Mouse (Mus musculus): ENCODE results near the gene Stip1.
"Not testable (repeated sequence)": the region's sequence is repeated elsewhere in the genome, so short reads cannot be mapped to it uniquely, and the experiment has no call there.

Stip1 gene

GRCm38 (mm10) chr19:7064571-7064970 is 24.8 kb upstream of the Stip1 start:
- peak; percentile 87 for DNase-seq (ENCODE audit: low spot score)

GRCm38 (mm10) chr19:7062916-7063315 is 23.1 kb upstream of the Stip1 start:
- DNase-seq (ENCODE audit: low spot score) = no peak

GRCm38 (mm10) chr19:7062110-7062509 is 22.3 kb upstream of the Stip1 start:
- DNase-seq (ENCODE audit: low spot score) = no peak

- DNase-seq (ENCODE audit: low spot score) = no peak
Observed at GRCm38 (mm10) chr19:7058541-7058940, 18.8 kb upstream of the Stip1 start.

GRCm38 (mm10) chr19:7057722-7058207 is 18.0 kb upstream of the Stip1 start:
- peak; percentile 96 for DNase-seq (ENCODE audit: low spot score)

GRCm38 (mm10) chr19:7057126-7057721 is 17.5 kb upstream of the Stip1 start:
- peak; percentile 21 for DNase-seq (ENCODE audit: low spot score)

GRCm38 (mm10) chr19:7056248-7057087 is 16.7 kb upstream of the Stip1 start, which contains the start of gene Macrod1:
Gene Macrod1 (plus strand): TSS chr19:7056810.
- peak; percentile 81 for DNase-seq (ENCODE audit: low spot score)

GRCm38 (mm10) chr19:7055173-7055572 is 15.4 kb upstream of the Stip1 start:
- DNase-seq (ENCODE audit: low spot score) = peak; percentile 86

- peak; percentile 79 for DNase-seq (ENCODE audit: low spot score)
Observed at GRCm38 (mm10) chr19:7054772-7055171, 15.0 kb upstream of the Stip1 start.

- not testable (repeated sequence) for DNase-seq (ENCODE audit: low spot score)
Observed at GRCm38 (mm10) chr19:7053382-7053781, 13.6 kb upstream of the Stip1 start.

- DNase-seq (ENCODE audit: low spot score) = no peak
Observed at GRCm38 (mm10) chr19:7044706-7045105, 4.9 kb upstream of the Stip1 start.

GRCm38 (mm10) chr19:7044279-7044678 is 4.5 kb upstream of the Stip1 start:
- DNase-seq (ENCODE audit: low spot score) = peak; percentile 26

- DNase-seq (ENCODE audit: low spot score) = no peak
Observed at GRCm38 (mm10) chr19:7041171-7041570, 1.4 kb upstream of the Stip1 start.

GRCm38 (mm10) chr19:7040637-7041130 is 917 bp upstream of the Stip1 start:
- no peak for DNase-seq (ENCODE audit: low spot score)

- peak; percentile 55 for DNase-seq (ENCODE audit: low spot score)
Observed at GRCm38 (mm10) chr19:7039088-7039720, 563 bp downstream of the Stip1 start.

- no peak for DNase-seq (ENCODE audit: low spot score)
Observed at GRCm38 (mm10) chr19:7034006-7034405, 5.8 kb downstream of the Stip1 start.

- DNase-seq (ENCODE audit: low spot score) = no peak
Observed at GRCm38 (mm10) chr19:7029531-7029930, 10.2 kb downstream of the Stip1 start.

- DNase-seq (ENCODE audit: low spot score) = peak; percentile 70
Observed at GRCm38 (mm10) chr19:7020224-7020641, 19.5 kb downstream of the Stip1 start.

GRCm38 (mm10) chr19:7019191-7019590 is 20.6 kb downstream of the Stip1 start, which contains the start of gene Fermt3:
Gene Fermt3 (minus strand): TSS chr19:7019469.
- no peak for DNase-seq (ENCODE audit: low spot score)

- no peak for DNase-seq (ENCODE audit: low spot score)
Observed at GRCm38 (mm10) chr19:7018546-7018945, 21.2 kb downstream of the Stip1 start.

GRCm38 (mm10) chr19:7017541-7018457 is 22.0 kb downstream of the Stip1 start:
- DNase-seq (ENCODE audit: low spot score) = no peak

Data from adipocyte (in vitro differentiated cells).